Mouse (Mus musculus) MEL (cell line): ENCODE data around the gene Fam166a. TPM values are rescaled to one million over a fixed set of nuclear protein-coding genes. Genes with fewer than 3 reads are reported as not detected.

Source experiments
- DNase-seq: peaks from one replicate; pipeline ENCODE4 v3.0.0; 2011; ENCODE audit warnings: low read depth, low spot score
- H3K27ac ChIP-seq: 2 replicates; pipeline ENCODE4 v1.5.1; 2012; ENCODE audit warnings: low read depth, mild to moderate bottlenecking, control low read depth, low read length, moderate library complexity; ENCODE audit not compliant: control insufficient read depth
- H3K27me3 ChIP-seq, 2 experiments: fragments of 150-350 bp in 1 of 2; sonication (generic) in 1 of 2; 2 replicates each; pipeline ENCODE4 v1.6.1; 2012; ENCODE audit warnings: low read length in 2 of 2, mild to moderate bottlenecking in 2 of 2, improper control_type of control experiment in 1 of 2, moderate library complexity in 1 of 2; ENCODE audit not compliant: insufficient read depth in 2 of 2, control insufficient read depth in 1 of 2
- H3K36me3 ChIP-seq, 2 experiments: 2 replicates each; pipeline ENCODE4 v1.6.1; 2012 to 2014; ENCODE audit warnings: low read length in 2 of 2, improper control_type of control experiment in 1 of 2, inconsistent platforms in 1 of 2, mild to moderate bottlenecking in 1 of 2; ENCODE audit not compliant: insufficient read depth in 2 of 2, control insufficient read depth in 1 of 2
- H3K4me1 ChIP-seq, 2 experiments: fragments of 150-350 bp in 1 of 2; sonication (generic) in 1 of 2; 2 replicates each; pipeline ENCODE4 v1.6.1; 2012; ENCODE audit warnings: low read length in 2 of 2, improper control_type of control experiment in 1 of 2, mild to moderate bottlenecking in 1 of 2; ENCODE audit not compliant: insufficient read depth in 2 of 2, control insufficient read depth in 1 of 2
- H3K4me3 ChIP-seq, 2 experiments: fragments of 150-350 bp in 1 of 2; sonication (generic) in 1 of 2; 2 replicates each; pipeline ENCODE4 v1.5.1; 2012; ENCODE audit warnings: low read depth in 2 of 2, low read length in 2 of 2, mild to moderate bottlenecking in 2 of 2, moderate library complexity in 2 of 2, control low read depth in 1 of 2, improper control_type of control experiment in 1 of 2; ENCODE audit not compliant: control insufficient read depth in 1 of 2, insufficient read depth in 1 of 2
- H3K79me2 ChIP-seq: 2 replicates; pipeline ENCODE4 v1.6.1; 2012; ENCODE audit warnings: mild to moderate bottlenecking, low read length, moderate library complexity; ENCODE audit not compliant: control insufficient read depth, poor library complexity, insufficient read depth
- H3K9ac ChIP-seq: 2 replicates; pipeline ENCODE4 v1.6.1; 2012; ENCODE audit warnings: low read depth, mild to moderate bottlenecking, control low read depth, low read length, moderate library complexity; ENCODE audit not compliant: control insufficient read depth, poor library complexity, severe bottlenecking
- H3K9me3 ChIP-seq: fragments of 150-350 bp; sonication (generic); replicated peaks from 2 replicates; pipeline ENCODE4 v1.6.1; 2012; ENCODE audit warnings: mild to moderate bottlenecking, low read length, improper control_type of control experiment, moderate library complexity; ENCODE audit not compliant: insufficient read depth
- CHD1 ChIP-seq: IDR thresholded peaks from 2 replicates; pipeline ENCODE4 v1.6.1; 2012; ENCODE audit warnings: low read depth, mild to moderate bottlenecking, inconsistent platforms, low read length, improper control_type of control experiment
- ELF1 ChIP-seq: IDR thresholded peaks from 2 replicates; pipeline ENCODE4 v1.6.1; 2014; ENCODE audit warnings: low read depth, mild to moderate bottlenecking, inconsistent platforms, low read length, improper control_type of control experiment, moderate library complexity
- EP300 ChIP-seq, 2 experiments: IDR thresholded peaks; 2 replicates each; pipeline ENCODE4 v1.6.1; 2011; ENCODE audit warnings: improper control_type of control experiment in 2 of 2, low read length in 2 of 2, low read depth in 1 of 2, mild to moderate bottlenecking in 1 of 2
- HCFC1 ChIP-seq: IDR thresholded peaks from 2 replicates; pipeline ENCODE4 v1.6.1; 2012; ENCODE audit warnings: low read depth, mild to moderate bottlenecking, inconsistent platforms, low read length, improper control_type of control experiment, moderate library complexity
- MAZ ChIP-seq: IDR thresholded peaks from 2 replicates; pipeline ENCODE4 v1.6.1; 2012; ENCODE audit warnings: low read depth, mild to moderate bottlenecking, inconsistent platforms, low read length, improper control_type of control experiment
- NELFE ChIP-seq: IDR thresholded peaks from 2 replicates; pipeline ENCODE4 v1.6.1; 2011; ENCODE audit warnings: low read depth, low read length, improper control_type of control experiment
- POLR2A ChIP-seq, 2 experiments: IDR thresholded peaks; 2 replicates each; pipeline ENCODE4 v1.6.1; 2011 to 2012; ENCODE audit warnings: low read length in 2 of 2, mild to moderate bottlenecking in 2 of 2, control low read depth in 1 of 2, improper control_type of control experiment in 1 of 2, low read depth in 1 of 2, moderate library complexity in 1 of 2; ENCODE audit not compliant: control insufficient read depth in 1 of 2, insufficient read depth in 1 of 2, poor library complexity in 1 of 2
- RCOR1 ChIP-seq: IDR thresholded peaks from 2 replicates; pipeline ENCODE4 v1.6.1; 2012; ENCODE audit warnings: low read depth, mild to moderate bottlenecking, inconsistent platforms, low read length, improper control_type of control experiment
- SIN3A ChIP-seq: IDR thresholded peaks from 2 replicates; pipeline ENCODE4 v1.6.1; 2012; ENCODE audit warnings: low read length, improper control_type of control experiment, inconsistent platforms
- TBP ChIP-seq: IDR thresholded peaks from 2 replicates; pipeline ENCODE4 v1.8.0; 2011; ENCODE audit warnings: low read depth, low read length, improper control_type of control experiment
- ZC3H11A ChIP-seq: IDR thresholded peaks from 2 replicates; pipeline ENCODE4 v1.6.1; 2012; ENCODE audit warnings: low read depth, mild to moderate bottlenecking, inconsistent platforms, low read length, improper control_type of control experiment
- ZMIZ1 ChIP-seq: IDR thresholded peaks from 2 replicates; pipeline ENCODE4 v1.6.1; 2012; ENCODE audit warnings: low read depth, mild to moderate bottlenecking, inconsistent platforms, low read length, improper control_type of control experiment, moderate library complexity
- polyA plus RNA-seq, 2 experiments: library from polyadenylated mRNA; stranded (reverse) in 1 of 2; unstranded in 1 of 2; fragments of >175 nt in 1 of 2; fragments of >200 nt in 1 of 2; gene quantifications; 2 replicates each; pipeline versions ENCODE4 v1.2.1 to v1.2.4; 2012; ENCODE audit warnings: low replicate concordance in 2 of 2, low read depth in 1 of 2; ENCODE audit not compliant: insufficient read length in 2 of 2, insufficient read depth in 1 of 2, missing spikeins in 1 of 2
- total RNA-seq: library from RNA; depleted of rRNA; stranded (reverse); fragments of 300-350 nt; gene quantifications from 2 replicates; pipeline ENCODE4 v1.2.3, GENCODE M21; 2012

The Fam166a gene
- total and polyA plus RNA-seq, 3 experiments, result 1.1 to 15.6 TPM; not detected in 1

DNA sequence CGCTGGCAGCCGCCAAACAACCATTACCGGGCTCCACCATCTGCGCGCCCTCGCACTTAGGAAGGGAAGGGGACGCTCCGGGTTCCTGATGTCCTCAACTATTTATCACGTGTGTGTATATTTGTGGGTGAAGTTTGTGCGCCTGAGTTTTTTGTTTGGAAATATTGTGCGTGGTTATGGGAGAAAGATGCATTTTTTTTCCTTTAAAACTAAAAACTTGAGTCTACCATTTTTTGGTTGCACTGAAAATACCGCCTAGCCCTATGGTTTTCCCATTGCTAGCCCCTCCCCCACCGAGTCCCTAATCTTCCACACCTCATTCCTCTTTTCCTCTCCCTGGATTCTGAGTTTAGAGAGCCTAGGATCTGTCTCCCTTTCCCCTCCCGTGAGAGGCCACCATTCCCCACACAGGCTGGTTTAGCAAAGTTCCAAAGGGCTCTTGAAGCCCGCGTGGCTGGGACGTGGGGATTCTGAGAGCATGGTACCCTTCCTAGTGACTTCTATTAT is 36.6 kb upstream of the Fam166a start (continued):
- TF ChIP-seq MAZ (no peak; the same call in 1 of the 2 replicates), CHD1 (peak; percentile 57)

DNA sequence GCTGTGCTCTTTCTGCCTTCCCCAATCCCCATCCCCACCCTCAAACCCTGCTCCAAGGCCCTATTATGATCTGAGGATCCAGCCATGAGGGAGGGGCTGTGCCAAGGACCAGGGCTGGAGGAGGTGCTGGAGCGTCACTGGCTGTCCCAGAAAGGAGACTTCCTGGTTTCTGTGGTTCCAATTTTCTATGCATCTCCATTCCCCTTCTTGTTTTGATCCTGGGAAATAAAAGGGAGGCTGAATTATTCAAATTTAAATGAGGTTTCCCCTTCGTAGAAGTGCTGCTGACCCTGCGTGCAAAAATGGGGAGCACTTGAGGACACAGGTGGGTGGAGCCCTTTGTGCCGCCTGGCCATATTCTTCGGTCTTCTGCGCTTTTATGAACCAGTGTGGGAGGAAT is 35.9 kb upstream of the Fam166a start:
- peaks cover 1 to 11% of the 10 kb centered on the region in 2 experiments; a peak in 3 of 4 replicates for H3K4me1 ChIP-seq

DNA sequence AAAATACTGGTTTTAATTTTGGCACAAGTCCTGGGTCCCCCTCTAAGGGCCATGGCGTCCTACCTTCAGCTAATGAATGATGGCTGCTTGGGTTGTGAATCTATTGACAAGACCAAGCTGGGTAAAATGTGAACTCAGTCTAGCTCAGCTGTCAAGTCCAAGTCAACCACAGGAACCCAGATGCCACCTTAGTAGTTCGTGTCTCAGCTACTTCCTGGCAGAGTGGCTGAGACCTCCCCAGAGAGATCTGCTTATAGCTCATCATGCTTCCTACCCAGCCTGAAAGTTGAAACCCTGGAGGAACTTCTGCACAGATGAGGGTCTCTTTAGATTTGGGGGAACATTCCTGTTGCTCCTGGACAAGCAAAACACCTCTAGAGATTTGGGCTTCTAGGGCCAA is 35.2 kb upstream of the Fam166a start:
- Histone ChIP-seq H3K4me1 (peaks cover 1 to 11% of the 10 kb centered on the region in 2 experiments; a peak in 3 of 4 replicates), H3K27me3 (no peaks in the 10 kb centered on the region), H3K4me3 (no peak overlapping the region; a peak in 1 of 4 replicates), H3K36me3 (peaks cover 0 to 5% of the 10 kb centered on the region in 2 experiments; a peak in 2 of 4 replicates), H3K9me3 (no peaks in the 10 kb centered on the region), H3K27ac (no peak overlapping the region), H3K9ac (no peak overlapping the region), H3K79me2 (peaks cover 8% of the 10 kb centered on the region)
- DNase-seq, result no peak
- no peak for TF ChIP-seq TBP
- TF ChIP-seq ZMIZ1, result no peak

More for the DNA sequence above, 35.9 kb upstream of the Fam166a start:
- H3K4me3 ChIP-seq, result peak overlapping the region; percentile 47 to 99
- peaks cover 0 to 5% of the 10 kb centered on the region in 2 experiments; a peak in 2 of 4 replicates for H3K36me3 ChIP-seq
- H3K79me2 ChIP-seq, result peaks cover 8% of the 10 kb centered on the region
- H3K27me3 ChIP-seq, result no peaks in the 10 kb centered on the region
- no peaks in the 10 kb centered on the region for H3K9me3 ChIP-seq
- DNase-seq, result peak; percentile 74
- H3K9ac ChIP-seq, result peak overlapping the region; percentile 90
- no peak overlapping the region for H3K27ac ChIP-seq
- no peak for TF ChIP-seq CHD1
- TF ChIP-seq MAZ, result peak; percentile 79; the same call in 1 of the 2 replicates
- TF ChIP-seq ELF1, result peak; percentile 62; the same call in 1 of the 2 replicates
- TF ChIP-seq TBP, result peak; percentile 42; the same call in 1 of the 2 replicates
- TF ChIP-seq HCFC1, result peak; percentile 48; the same call in 1 of the 2 replicates
- TF ChIP-seq RCOR1, result 0 out of 2 replicates have a peak, but pooled peaks have one; percentile 32
- peak; percentile 16; the same call in 1 of the 2 replicates for TF ChIP-seq NELFE
- TF ChIP-seq ZC3H11A, result no peak
- TF ChIP-seq POLR2A (IDR thresholded peaks at IDR 0.05; ENCODE audit: control insufficient read depth in 1 of 2, insufficient read depth in 1 of 2, low read depth in 1 of 2, low read length in 2 of 2, poor library complexity in 1 of 2), result peak in 1 of 2 experiments; percentile 50; a peak in 1 of 4 replicates
- peak; percentile 38 to 53; a peak in 2 of 4 replicates for TF ChIP-seq EP300 (IDR thresholded peaks at IDR 0.05; ENCODE audit: low read depth in 1 of 2, low read length in 2 of 2)
- peak; percentile 71 for TF ChIP-seq SIN3A
